Mouse (Mus musculus): Measurements from ENCODE around the gene Gm10491. TPM values are rescaled to one million over a fixed set of nuclear protein-coding genes. Genes with fewer than 3 reads are reported as not detected.

Gene Gm10491
- polyA plus RNA-seq, 1 experiment from 2014 or later, result not detected

Other genes with a start within 250 kb of the Gm10491 start
- 100 and 115 TPM in 2 replicates for gene Plp2, start 236.4 kb downstream of the Gm10491 start, polyA plus RNA-seq (2015; fragmentation: Nextera tagmentation; extraction: Ambion mirVana)
- 0.66 TPM in 1 of 2 replicates, not detected in the other for gene Magix, start 226.6 kb downstream of the Gm10491 start, polyA plus RNA-seq (2015; fragmentation: Nextera tagmentation; extraction: Ambion mirVana)
- gene Gpkow, start 210.7 kb downstream of the Gm10491 start, polyA plus RNA-seq (2015; fragmentation: Nextera tagmentation; extraction: Ambion mirVana), result 37.2 and 40.6 TPM in 2 replicates
- gene Wdr45, start 193.5 kb downstream of the Gm10491 start, polyA plus RNA-seq (2015; fragmentation: Nextera tagmentation; extraction: Ambion mirVana), result 37.7 and 40.1 TPM in 2 replicates
- gene Gm45208, start 185.6 kb downstream of the Gm10491 start, polyA plus RNA-seq (2015; fragmentation: Nextera tagmentation; extraction: Ambion mirVana), result not detected in 2 replicates
- 73.1 and 75.9 TPM in 2 replicates for gene Praf2, start 179.4 kb downstream of the Gm10491 start, polyA plus RNA-seq (2015; fragmentation: Nextera tagmentation; extraction: Ambion mirVana)
- gene Ccdc120, start 156.9 kb downstream of the Gm10491 start, polyA plus RNA-seq (2015; fragmentation: Nextera tagmentation; extraction: Ambion mirVana), result 17.7 and 22.4 TPM in 2 replicates
- gene Tfe3, start 145.3 kb downstream of the Gm10491 start, polyA plus RNA-seq (2015; fragmentation: Nextera tagmentation; extraction: Ambion mirVana), result 28.5 and 28.7 TPM in 2 replicates
- 49.8 and 50.1 TPM in 2 replicates for gene Gripap1, start 118.1 kb downstream of the Gm10491 start, polyA plus RNA-seq (2015; fragmentation: Nextera tagmentation; extraction: Ambion mirVana)
- 1.3 and 2.3 TPM in 2 replicates for gene Kcnd1, start 85.5 kb downstream of the Gm10491 start, polyA plus RNA-seq (2015; fragmentation: Nextera tagmentation; extraction: Ambion mirVana)
- 47.9 and 51.4 TPM in 2 replicates for gene Otud5, start 66.5 kb downstream of the Gm10491 start, polyA plus RNA-seq (2015; fragmentation: Nextera tagmentation; extraction: Ambion mirVana)
- gene Pim2, start 29.6 kb downstream of the Gm10491 start, polyA plus RNA-seq (2015; fragmentation: Nextera tagmentation; extraction: Ambion mirVana), result 4.4 and 5.9 TPM in 2 replicates
- gene Slc35a2, start 23.8 kb downstream of the Gm10491 start, polyA plus RNA-seq (2015; fragmentation: Nextera tagmentation; extraction: Ambion mirVana), result 37.3 and 44.0 TPM in 2 replicates
- gene Pqbp1, start 8.6 kb downstream of the Gm10491 start, polyA plus RNA-seq (2015; fragmentation: Nextera tagmentation; extraction: Ambion mirVana), result 155 and 156 TPM in 2 replicates
- gene Timm17b, start 8.5 kb downstream of the Gm10491 start, polyA plus RNA-seq (2015; fragmentation: Nextera tagmentation; extraction: Ambion mirVana), result 150 and 173 TPM in 2 replicates
- not detected in 2 replicates for gene Gm10490, start 1.7 kb upstream of the Gm10491 start, polyA plus RNA-seq (2015; fragmentation: Nextera tagmentation; extraction: Ambion mirVana)
- 2.0 and 3.1 TPM in 2 replicates for gene Pcsk1n, start 12.0 kb upstream of the Gm10491 start, polyA plus RNA-seq (2015; fragmentation: Nextera tagmentation; extraction: Ambion mirVana)
- not detected in 2 replicates for gene Eras, start 20.8 kb upstream of the Gm10491 start, polyA plus RNA-seq (2015; fragmentation: Nextera tagmentation; extraction: Ambion mirVana)
- 41.8 TPM in 2 replicates for gene Hdac6, start 40.1 kb upstream of the Gm10491 start, polyA plus RNA-seq (2015; fragmentation: Nextera tagmentation; extraction: Ambion mirVana)
- 1.6 and 2.0 TPM in 2 replicates for gene Gata1, start 70.2 kb upstream of the Gm10491 start, polyA plus RNA-seq (2015; fragmentation: Nextera tagmentation; extraction: Ambion mirVana)
- gene Glod5, start 110.7 kb upstream of the Gm10491 start, polyA plus RNA-seq (2015; fragmentation: Nextera tagmentation; extraction: Ambion mirVana), result not detected in 2 replicates
- gene Suv39h1, start 166.9 kb upstream of the Gm10491 start, polyA plus RNA-seq (2015; fragmentation: Nextera tagmentation; extraction: Ambion mirVana), result 64.7 and 68.5 TPM in 2 replicates
- 0.41 and 0.44 TPM in 2 replicates for gene Was, start 182.7 kb upstream of the Gm10491 start, polyA plus RNA-seq (2015; fragmentation: Nextera tagmentation; extraction: Ambion mirVana)
- gene Wdr13, start 225.1 kb upstream of the Gm10491 start, polyA plus RNA-seq (2015; fragmentation: Nextera tagmentation; extraction: Ambion mirVana), result 23.2 and 27.2 TPM in 2 replicates
- 501 and 572 TPM in 2 replicates for gene Rbm3, start 238.0 kb upstream of the Gm10491 start, polyA plus RNA-seq (2015; fragmentation: Nextera tagmentation; extraction: Ambion mirVana)